Mouse (Mus musculus) bone marrow macrophage, adult 2 months (primary cell): ENCODE measurements at regions not wholly inside any gene's neighbourhood (a gene's known extent, or its start where the extent isn't known, plus 50 kb on each side); places are given as distances from the start of the nearest gene placed in this dataset.

ENCODE experiments used
- CTCF ChIP-seq: IDR thresholded peaks from 2 replicates; pipeline ENCODE4 v1.5.1; 2012; ENCODE audit warnings: low read depth, mild to moderate bottlenecking, low read length, moderate library complexity
- POLR2A ChIP-seq: IDR thresholded peaks from 2 replicates; pipeline ENCODE4 v1.6.1; 2012; ENCODE audit warnings: mild to moderate bottlenecking, low read depth, low read length, borderline replicate concordance

DNA sequence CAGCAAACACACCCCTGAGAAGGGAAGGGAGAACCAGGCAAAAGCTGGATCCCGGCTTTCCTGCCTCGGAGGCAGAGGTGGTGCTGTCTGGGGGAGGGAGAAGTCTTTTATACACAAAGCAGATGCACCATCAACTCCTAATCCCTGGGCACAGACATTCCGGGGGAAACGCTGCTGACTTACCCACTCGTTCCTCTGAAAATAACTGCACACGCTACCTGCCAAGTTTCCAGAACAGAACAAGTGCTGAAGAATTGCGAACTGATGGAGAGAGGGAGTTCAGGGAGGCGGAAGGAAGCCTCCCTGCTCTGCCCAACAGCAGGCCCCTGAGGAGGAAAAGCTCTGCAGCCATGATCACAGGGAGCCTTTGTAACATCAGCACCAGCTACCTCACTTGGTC is 68.1 kb upstream of the Grin2a start:
- TF ChIP-seq CTCF: no peak
- TF ChIP-seq POLR2A: no peak
